Mouse (Mus musculus) spleen, postnatal 10 days (tissue): ENCODE measurements around the gene Mpnd.
A peak's percentile ranks its signal among the peaks of the same experiment; 100 is the strongest.

ENCODE experiments used
- DNase-seq, 2 experiments: peaks; one replicate each; pipeline ENCODE4 v3.0.0; 2021 to 2022; ENCODE audit warnings: low spot score in 2 of 2

The Mpnd gene

GRCm38 (mm10) chr17:55986030-55986961, 19.2 kb upstream of the Mpnd start, which contains the start of gene Fsd1:
TSS of gene Fsd1 (plus strand) at chr17:55986509.
- no peak for DNase-seq

DNA sequence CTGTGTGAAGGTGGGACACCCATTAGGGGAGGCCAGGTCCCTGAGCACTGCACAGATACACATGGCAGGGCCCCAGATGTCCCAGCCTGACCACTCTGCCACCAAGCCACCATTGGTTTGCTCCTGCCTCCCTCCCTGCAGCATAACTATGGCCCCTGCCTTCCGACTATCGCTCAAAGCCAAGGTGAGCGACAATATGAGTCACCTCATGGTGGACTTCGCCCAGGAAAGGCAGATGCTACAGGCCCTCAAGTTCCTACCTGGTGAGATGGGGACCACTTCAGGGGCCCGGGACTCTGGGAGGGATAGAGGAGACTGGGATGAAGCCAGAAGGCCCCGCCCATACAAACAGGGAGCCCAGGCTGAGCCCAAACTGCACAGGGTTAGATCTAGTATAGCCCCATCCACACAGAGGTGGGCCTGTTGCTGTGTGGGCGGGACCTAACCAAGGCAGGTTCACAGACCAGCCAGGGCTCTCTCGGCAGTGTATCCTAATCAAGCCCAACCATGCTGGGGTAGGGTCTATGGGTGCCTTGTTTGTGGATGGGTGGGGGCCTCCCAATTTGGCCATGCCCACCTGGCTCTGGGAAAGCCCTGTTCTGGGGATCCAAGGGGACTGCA, 15.1 kb upstream of the Mpnd start:
- DNase-seq = no peak

GRCm38 (mm10) chr17:55996007-55996406, 9.5 kb upstream of the Mpnd start:
- DNase-seq = no peak

- DNase-seq = no peak
Observed at GRCm38 (mm10) chr17:55999794-56000499, 5.6 kb upstream of the Mpnd start.

DNA sequence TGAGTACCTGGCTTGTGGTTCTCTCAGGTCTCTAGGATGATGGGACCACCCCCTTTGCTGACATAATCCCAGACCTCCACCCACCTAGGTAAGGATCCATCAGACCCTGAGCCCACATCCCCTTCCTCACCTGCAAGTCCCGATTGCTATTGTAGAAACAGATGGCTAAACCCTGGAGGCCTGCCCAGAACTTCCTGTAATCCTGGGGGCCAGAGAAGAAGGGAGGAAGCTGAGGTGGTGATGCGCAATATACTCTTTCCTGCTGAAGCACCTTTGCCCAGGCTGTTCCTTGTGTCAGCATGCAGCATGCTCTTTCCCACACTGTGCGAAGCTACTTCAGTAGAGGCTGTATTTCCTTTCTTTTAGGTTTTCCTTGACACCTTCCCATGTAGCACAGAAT, 2.5 kb upstream of the Mpnd start:
- no peak for DNase-seq

DNA sequence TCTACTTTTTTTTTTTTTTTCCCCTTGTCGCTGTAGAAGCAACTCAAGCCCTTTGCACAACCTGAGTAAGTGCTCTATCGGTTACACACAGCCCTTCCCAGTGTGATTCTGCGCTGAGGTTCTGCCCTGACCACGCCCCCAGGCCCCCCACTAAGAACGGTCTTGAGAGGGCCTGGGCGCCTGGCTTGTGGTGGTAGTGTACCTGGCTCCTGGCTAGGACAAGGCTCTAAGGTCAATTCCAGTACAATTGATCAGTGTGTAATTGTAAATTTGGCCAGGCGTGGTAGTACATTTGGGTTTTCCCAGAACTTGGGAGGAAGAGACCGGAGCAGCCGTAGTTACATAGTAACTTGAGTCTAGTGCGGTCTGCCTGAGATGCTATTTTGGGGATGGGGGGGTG, 1.4 kb downstream of the Mpnd start:
- no peak for DNase-seq

GRCm38 (mm10) chr17:56007444-56008355, 2.2 kb downstream of the Mpnd start:
- no peak for DNase-seq

DNA sequence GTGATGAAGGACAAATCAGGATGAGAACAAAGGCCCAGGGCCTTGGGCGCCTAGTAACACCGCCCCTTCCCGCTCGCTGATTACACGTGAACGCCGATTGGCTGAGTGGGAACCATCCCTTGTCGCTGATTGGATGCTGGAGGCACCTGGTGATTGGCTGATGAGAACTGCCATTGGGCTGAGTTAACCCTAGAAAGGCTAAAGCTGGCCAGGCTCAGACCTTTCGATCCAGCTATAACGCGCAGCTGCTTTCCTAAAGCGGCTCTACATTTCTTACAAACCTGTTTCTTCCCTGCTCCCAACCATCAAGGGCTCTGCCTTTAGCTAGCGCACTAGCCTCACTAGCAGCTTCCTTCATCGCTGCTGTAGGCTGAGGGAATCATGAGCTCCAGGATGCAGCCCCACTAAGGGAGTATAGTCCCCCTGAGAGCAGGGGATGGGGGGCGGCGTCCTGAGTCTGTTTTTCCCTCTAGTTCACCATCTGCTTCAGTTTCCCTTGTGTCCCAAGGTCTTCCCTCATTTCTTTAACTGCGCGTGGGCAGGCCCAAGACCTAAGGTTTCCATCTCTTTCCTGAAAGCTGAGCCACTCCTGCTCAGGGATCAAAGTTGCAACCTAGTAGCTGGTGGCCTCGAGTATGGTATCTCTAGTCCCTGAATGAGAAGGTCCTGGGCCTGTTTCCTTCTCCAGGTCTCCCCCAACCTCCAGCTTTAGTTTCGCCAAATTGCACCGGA, 3.0 kb downstream of the Mpnd start:
- DNase-seq = peak; percentile 68 to 87

DNA sequence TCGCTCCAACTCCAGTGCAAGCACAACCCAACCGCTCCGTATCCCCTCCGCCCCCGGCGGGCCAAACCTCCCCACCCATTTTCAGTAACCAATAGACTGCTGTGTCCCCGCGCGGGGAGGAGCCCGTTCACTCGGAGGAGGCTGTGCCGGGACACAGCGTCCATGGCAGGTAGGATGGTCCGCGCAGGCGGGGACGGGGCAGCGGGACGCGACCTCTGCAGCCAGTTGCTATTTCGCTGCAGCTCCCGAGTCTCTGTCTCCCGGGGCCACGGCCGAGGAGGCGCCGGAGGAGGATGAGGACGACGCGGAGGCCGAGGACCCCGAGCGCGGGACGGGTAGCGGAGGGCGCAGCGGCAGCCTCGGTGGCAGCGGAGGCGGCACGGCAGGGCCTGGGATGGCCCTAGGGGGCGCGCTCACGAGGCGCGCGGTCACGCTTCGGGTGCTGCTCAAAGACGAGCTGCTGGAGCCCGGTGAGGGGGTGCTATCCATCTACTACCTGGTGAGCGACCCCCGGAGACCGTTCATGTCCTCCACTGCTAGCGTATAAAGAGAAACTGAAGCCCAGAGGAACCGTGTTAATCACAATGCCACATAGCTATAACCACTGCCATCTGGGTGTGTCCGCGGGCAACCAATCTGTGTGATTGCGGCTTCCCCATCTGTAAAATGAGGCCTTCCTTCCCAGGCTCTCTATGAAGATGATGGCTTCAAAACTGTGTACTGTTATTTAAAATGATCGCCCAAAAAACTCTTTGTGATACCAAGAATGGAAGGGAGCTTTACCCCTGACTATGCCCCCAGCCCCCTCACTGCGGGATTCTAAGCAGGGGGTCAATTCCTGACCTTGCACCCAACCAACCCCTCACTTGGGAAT, 3.8 kb downstream of the Mpnd start:
- peak; percentile 81 to 90 for DNase-seq

DNA sequence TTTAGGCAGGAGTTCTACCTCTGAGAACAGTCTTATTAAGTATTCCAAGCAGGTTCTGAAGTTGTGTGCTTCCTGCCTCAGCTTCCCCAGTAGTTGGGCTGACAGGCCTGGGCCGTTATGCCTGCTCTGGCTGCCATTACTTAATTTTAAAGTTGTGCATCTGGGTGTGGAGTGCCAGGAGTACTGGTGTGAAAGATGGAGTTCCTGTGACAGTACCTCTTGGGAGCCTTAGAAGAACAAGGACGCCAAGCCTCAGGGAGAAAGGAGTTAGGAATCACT, 4.4 kb downstream of the Mpnd start:
- no peak for DNase-seq

GRCm38 (mm10) chr17:56010255-56010654, 4.7 kb downstream of the Mpnd start:
- DNase-seq = no peak

DNA sequence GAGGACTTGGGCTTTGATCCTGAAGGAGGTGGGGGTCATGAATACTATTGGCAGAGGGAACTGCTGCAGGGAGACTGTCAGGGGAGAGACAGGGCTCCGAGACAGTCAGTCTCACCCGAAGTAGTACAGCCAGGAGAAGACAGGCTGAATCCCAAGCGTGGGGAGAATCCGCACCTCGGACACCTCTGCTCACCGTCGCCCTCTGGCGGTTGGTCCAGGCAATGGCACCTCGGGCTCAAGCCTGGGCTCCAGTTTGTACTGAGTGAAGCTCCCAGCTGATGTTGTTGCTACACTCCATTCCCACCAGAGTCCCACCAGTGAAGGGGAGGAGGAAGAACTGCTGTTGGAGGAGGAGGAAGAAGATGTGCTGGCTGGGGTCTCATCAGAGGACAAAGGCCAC, 5.2 kb downstream of the Mpnd start:
- DNase-seq = peak; percentile 86 to 91

GRCm38 (mm10) chr17:56011441-56011840, 5.9 kb downstream of the Mpnd start:
- DNase-seq = no peak

DNA sequence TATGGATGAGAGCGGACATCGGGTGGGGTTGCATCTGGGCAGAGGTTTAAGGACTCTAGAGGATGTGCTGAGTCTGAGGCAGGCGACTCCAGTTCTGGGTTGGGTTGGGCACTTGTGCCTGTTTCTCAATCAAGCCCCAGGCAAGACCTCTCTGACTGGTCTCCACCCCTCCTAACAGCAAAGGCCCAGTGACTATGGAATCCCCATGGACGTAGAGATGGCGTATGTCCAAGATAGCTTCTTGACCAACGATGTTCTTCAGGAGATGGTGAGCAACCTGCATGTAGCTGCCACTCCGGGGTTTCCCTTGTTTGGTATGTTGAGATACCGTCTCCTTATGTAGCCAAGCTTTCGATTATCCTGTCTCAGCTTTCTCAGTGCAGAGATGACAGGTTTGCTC, 9.8 kb downstream of the Mpnd start:
- no peak for DNase-seq

DNA sequence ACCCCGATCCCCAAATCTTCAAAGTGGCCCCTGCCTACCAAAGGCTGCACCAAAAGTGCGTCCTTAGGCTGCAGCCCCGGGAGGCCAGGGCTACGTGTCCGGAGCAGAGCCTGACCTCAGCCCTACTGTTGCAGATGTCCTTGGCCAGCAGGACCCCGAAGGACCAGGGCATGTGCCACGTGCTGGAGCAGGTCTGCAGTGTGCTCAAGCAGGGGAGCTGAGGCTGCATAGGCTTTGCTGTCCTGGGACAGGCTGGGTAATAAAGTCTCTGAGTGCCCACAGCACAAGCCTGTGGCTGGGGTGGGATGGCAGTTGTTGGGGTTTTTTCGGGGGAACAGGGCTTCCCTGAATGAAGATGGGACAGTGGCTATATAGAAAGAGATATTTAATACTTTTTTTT, 10.9 kb downstream of the Mpnd start:
- DNase-seq = no peak

DNA sequence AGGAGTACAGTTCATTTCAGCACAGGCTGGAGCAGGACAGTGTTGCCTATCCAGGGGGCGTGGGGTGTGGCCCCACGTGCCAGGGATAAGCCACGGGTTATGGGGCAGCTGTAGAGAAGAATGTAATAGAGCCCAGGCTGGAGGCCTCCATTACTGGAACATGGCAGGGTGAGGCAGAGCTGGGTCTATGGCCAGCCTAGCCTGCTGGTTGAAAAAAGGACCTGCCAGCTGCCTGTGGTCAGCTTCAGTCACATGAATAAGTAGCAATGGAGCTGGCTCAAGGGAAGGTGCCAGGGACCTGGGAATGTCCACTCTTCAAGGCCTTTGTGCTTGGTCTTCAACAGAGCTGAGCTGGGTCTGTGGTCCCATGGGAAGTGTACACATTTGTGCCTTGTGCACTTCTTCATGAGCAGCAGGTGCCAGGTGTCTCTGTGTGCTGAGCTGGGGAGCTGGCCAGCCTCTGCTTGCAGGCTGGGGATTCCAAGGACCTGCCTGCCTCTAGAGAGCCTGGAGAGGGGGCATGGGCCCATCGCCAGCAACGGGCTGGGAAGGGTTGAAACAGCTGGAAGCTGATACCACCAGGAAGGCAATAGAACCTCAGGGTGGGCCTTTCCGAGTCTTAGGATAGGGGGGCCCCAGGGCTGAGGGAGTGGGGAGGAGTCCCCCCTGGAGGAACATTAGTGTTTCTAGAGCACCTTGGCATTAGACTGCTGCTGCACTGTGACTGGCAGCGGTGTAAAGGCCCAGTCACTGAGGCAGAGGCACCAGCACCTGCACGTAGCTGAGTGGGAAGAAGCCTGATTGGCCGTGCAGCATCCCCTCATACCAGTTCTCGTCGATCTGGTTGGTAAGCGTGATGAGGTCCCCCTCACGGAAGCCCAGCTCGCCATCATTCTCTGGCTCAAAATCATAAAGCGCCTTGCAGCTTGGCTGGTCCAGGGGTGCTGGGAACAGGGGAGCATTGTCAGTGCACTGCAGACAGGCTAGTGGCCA, 11.6 kb downstream of the Mpnd start:
- DNase-seq = no peak

DNA sequence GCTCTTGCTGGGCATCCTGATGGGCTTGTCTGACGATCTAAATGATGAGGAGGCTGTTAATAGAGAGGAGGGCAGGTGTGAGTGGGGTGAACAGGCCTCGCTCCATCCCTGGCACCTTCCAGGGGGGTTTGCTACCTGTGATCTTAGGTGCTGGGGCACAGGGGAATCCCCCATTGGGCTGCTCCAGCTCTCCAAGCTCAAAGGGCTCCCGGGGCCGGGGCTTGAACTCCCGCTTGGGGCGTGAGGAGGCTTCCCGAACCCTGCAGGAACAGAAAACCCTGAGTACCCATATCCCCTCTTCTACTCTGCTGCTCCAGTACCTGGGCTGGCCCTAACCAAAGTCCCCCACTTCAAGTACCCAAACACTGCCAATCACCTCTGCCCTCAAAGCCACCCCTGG, 12.3 kb downstream of the Mpnd start:
- DNase-seq = no peak

DNA sequence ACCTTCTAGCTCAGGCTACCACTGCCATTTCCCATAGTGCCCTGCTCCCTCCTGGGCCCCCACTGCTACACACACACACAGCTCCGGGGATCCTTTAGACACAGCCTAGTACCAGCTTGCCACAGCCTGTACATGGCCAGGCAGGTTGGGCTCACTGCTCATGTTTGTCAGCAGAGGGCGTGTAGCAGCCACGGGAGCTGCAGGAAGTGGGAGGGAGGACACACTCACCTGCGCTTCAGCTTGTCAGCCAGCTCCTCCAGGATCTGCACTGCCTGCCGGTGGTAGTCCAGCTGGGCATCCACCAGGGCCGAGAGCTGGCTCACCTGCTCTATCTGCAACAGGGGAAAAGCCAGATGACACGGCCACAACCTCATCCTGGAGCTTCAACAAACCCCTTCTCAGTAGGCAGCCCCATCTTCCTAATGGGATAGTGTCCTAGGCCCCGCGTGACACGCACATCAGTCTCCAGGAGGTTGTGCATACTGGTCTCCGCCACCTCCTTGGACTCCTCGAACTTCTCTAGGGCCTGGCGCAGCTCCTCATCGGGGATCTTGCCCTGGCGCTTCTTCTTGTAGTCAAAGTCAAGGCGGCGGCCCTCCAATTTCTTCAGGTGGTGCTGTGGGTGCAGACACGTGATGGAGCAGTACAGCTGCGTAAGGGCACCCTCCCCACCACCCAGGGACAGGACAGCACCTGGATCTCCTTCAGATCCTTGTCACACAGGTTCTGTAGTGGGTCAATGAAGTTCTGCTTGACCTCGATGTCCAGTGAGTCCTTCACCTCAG, 13.0 kb downstream of the Mpnd start:
- peak in 1 of 2 experiments; percentile 74 for DNase-seq
